Mouse (Mus musculus) heart, embryonic 14.5 days (tissue): ENCODE measurements at regions not wholly inside any gene's neighbourhood (a gene's known extent, or its start where the extent isn't known, plus 50 kb on each side); places are given as distances from the start of the nearest gene placed in this dataset.

Experiments used
- ATAC-seq: fragments of 200-750 bp; cut with Nextera tagmentation; 2 replicates; pipeline ENCODE4 v1.8.0; 2017; ENCODE audit warnings: low read depth, moderate TSS enrichment; ENCODE audit not compliant: insufficient number of reproducible peaks, insufficient read depth, low FRiP score
- H3K27ac ChIP-seq, 2 experiments: fragments of 200-500 bp in 1 of 2; fragments of 300-500 bp in 1 of 2; sonication (generic) in 1 of 2; replicated peaks in 1 of 2; 2 replicates each; pipeline ENCODE4 v1.5.1; 2012 to 2014; ENCODE audit warnings: low read depth in 2 of 2, low read length in 2 of 2, control low read depth in 1 of 2, mild to moderate bottlenecking in 1 of 2, mixed read lengths in 1 of 2; ENCODE audit not compliant: control insufficient read depth in 1 of 2, insufficient read depth in 1 of 2
- H3K27me3 ChIP-seq: fragments of 300-500 bp; sonication (generic); 2 replicates; pipeline ENCODE4 v1.6.1; 2014; ENCODE audit warnings: mild to moderate bottlenecking, low read length, control low read depth; ENCODE audit not compliant: control insufficient read depth, insufficient read depth
- H3K36me3 ChIP-seq: fragments of 300-500 bp; sonication (generic); 2 replicates; pipeline ENCODE4 v1.6.1; 2014; ENCODE audit warnings: mild to moderate bottlenecking, control low read depth, low read length, mixed read lengths; ENCODE audit not compliant: control insufficient read depth, insufficient read depth
- H3K4me1 ChIP-seq, 2 experiments: fragments of 200-500 bp in 1 of 2; fragments of 300-500 bp in 1 of 2; sonication (generic) in 1 of 2; 2 replicates each; pipeline ENCODE4 v1.6.1; 2012 to 2014; ENCODE audit warnings: low read length in 2 of 2, control low read depth in 1 of 2, mixed read lengths in 1 of 2; ENCODE audit not compliant: control insufficient read depth in 2 of 2, insufficient read depth in 2 of 2
- H3K4me2 ChIP-seq: fragments of 300-500 bp; sonication (generic); 2 replicates; pipeline ENCODE4 v1.6.1; 2014; ENCODE audit warnings: mild to moderate bottlenecking, low read length
- H3K4me3 ChIP-seq, 2 experiments: fragments of 200-500 bp in 1 of 2; fragments of 300-500 bp in 1 of 2; sonication (generic) in 1 of 2; 2 replicates each; pipeline ENCODE4 v1.5.1; 2012 to 2014; ENCODE audit warnings: low read length in 2 of 2, mild to moderate bottlenecking in 2 of 2, control low read depth in 1 of 2, low read depth in 1 of 2, moderate library complexity in 1 of 2; ENCODE audit not compliant: control insufficient read depth in 1 of 2, insufficient read depth in 1 of 2
- H3K9ac ChIP-seq: fragments of 300-500 bp; sonication (generic); 2 replicates; pipeline ENCODE4 v1.6.1; 2014; ENCODE audit warnings: mild to moderate bottlenecking, low read length
- H3K9me3 ChIP-seq: fragments of 300-500 bp; sonication (generic); 2 replicates; pipeline ENCODE4 v1.6.1; 2016; ENCODE audit warnings: low read length, control low read depth; ENCODE audit not compliant: control insufficient read depth
- WGBS: fragments of 180-500 bp; shearing (Covaris S2); extraction: QIAGEN DNeasy Blood & Tissue Kit; methylation state at CpG from one replicate; pipeline ENCODE4 v1.1.7; 2014; 5-methylcytosine and 5-hydroxymethylcytosine counted together

- Histone ChIP-seq H3K4me3 (no peak overlapping the region), H3K4me2 (no peak overlapping the region), H3K9me3 (no peaks in the 10 kb centered on the region), H3K27me3 (0 out of 2 replicates have a peak, but pooled peaks cover 6% of the 10 kb centered on the region), H3K27ac (no peak overlapping the region), H3K36me3 (no peaks in the 10 kb centered on the region), H3K4me1 (peaks cover 3 to 8% of the 10 kb centered on the region in 2 experiments; a peak in 2 of 4 replicates), H3K9ac (no peak overlapping the region)
- ATAC-seq: no peak
- WGBS: 84% methylated on average over 4 of the region's 4 CpGs
Observed at GRCm38 (mm10) chr6:127320600-127320999, 126.0 kb upstream of the Parp11 start.

- H3K27ac ChIP-seq: no peak overlapping the region
- no peak overlapping the region for H3K4me3 ChIP-seq
- 52% methylated on average over 3 of the region's 3 CpGs for WGBS
- 0 out of 2 replicates have a peak, but pooled peaks cover 3% of the 10 kb centered on the region for H3K27me3 ChIP-seq
- ATAC-seq: no peak
- H3K9me3 ChIP-seq: no peaks in the 10 kb centered on the region
- peaks cover 3 to 11% of the 10 kb centered on the region in 2 experiments; a peak in 2 of 4 replicates for H3K4me1 ChIP-seq
- no peaks in the 10 kb centered on the region for H3K36me3 ChIP-seq
- no peak overlapping the region for H3K4me2 ChIP-seq
- no peak overlapping the region for H3K9ac ChIP-seq
Observed at GRCm38 (mm10) chr6:127321031-127321430, 125.6 kb upstream of the Parp11 start.

- Histone ChIP-seq H3K4me2 (no peak overlapping the region), H3K4me1 (peaks cover 3 to 17% of the 10 kb centered on the region in 2 experiments; a peak in 2 of 4 replicates), H3K36me3 (no peaks in the 10 kb centered on the region), H3K9me3 (no peaks in the 10 kb centered on the region), H3K27me3 (no peaks in the 10 kb centered on the region), H3K27ac (no peak overlapping the region), H3K4me3 (no peak overlapping the region), H3K9ac (no peak overlapping the region)
- 34% methylated on average over 7 of the region's 7 CpGs for WGBS
- ATAC-seq: no peak
Observed at GRCm38 (mm10) chr6:127322398-127322797, 124.2 kb upstream of the Parp11 start.

- H3K4me3 ChIP-seq: no peak overlapping the region
- H3K4me1 ChIP-seq: peaks cover 14 to 29% of the 10 kb centered on the region in 2 experiments
- no peaks in the 10 kb centered on the region for H3K36me3 ChIP-seq
- no peak overlapping the region for H3K27ac ChIP-seq
- no peaks in the 10 kb centered on the region for H3K9me3 ChIP-seq
- H3K27me3 ChIP-seq: no peaks in the 10 kb centered on the region
- no peak for ATAC-seq
- H3K9ac ChIP-seq: no peak overlapping the region
- WGBS: 25% methylated on average over 5 of the region's 5 CpGs
- H3K4me2 ChIP-seq: no peak overlapping the region
Observed at GRCm38 (mm10) chr6:127324984-127325383, 121.7 kb upstream of the Parp11 start.

- Histone ChIP-seq H3K27me3 (no peaks in the 10 kb centered on the region), H3K36me3 (no peaks in the 10 kb centered on the region), H3K9ac (no peak overlapping the region), H3K9me3 (no peaks in the 10 kb centered on the region), H3K27ac (no peak overlapping the region), H3K4me1 (peaks cover 18 to 33% of the 10 kb centered on the region in 2 experiments), H3K4me3 (no peak overlapping the region), H3K4me2 (no peak overlapping the region)
- 72% methylated on average over 7 of the region's 7 CpGs for WGBS
- ATAC-seq: no peak
Observed at GRCm38 (mm10) chr6:127325596-127326332, 120.9 kb upstream of the Parp11 start.

GRCm38 (mm10) chr6:127326333-127326729, 120.3 kb upstream of the Parp11 start:
- 61% methylated on average over 6 of the region's 6 CpGs for WGBS

GRCm38 (mm10) chr6:127329191-127330014, 117.2 kb upstream of the Parp11 start:
- no peaks in the 10 kb centered on the region for H3K27me3 ChIP-seq
- H3K36me3 ChIP-seq: no peaks in the 10 kb centered on the region
- WGBS: 46% methylated on average over 20 of the region's 20 CpGs
- H3K4me3 ChIP-seq: peak overlapping the region; percentile 36 to 42; a peak in 2 of 4 replicates
- peaks cover 21 to 46% of the 10 kb centered on the region in 2 experiments for H3K4me1 ChIP-seq
- peak overlapping the region; percentile 71 for H3K4me2 ChIP-seq
- no peaks in the 10 kb centered on the region for H3K9me3 ChIP-seq
- H3K9ac ChIP-seq: peak overlapping the region; percentile 70
- ATAC-seq: 0 out of 2 replicates have a peak, but pooled peaks have one; percentile 0
- H3K27ac ChIP-seq: peak overlapping the region; percentile 84 to 95

More at GRCm38 (mm10) chr6:127326333-127326729, 120.3 kb upstream of the Parp11 start:
- Histone ChIP-seq H3K4me3 (no peak overlapping the region), H3K27ac (no peak overlapping the region), H3K9ac (no peak overlapping the region), H3K27me3 (no peaks in the 10 kb centered on the region), H3K4me2 (no peak overlapping the region), H3K36me3 (no peaks in the 10 kb centered on the region), H3K4me1 (peaks cover 23 to 39% of the 10 kb centered on the region in 2 experiments), H3K9me3 (no peaks in the 10 kb centered on the region)
- ATAC-seq: no peak
